Mouse (Mus musculus): Measurements from ENCODE around the gene Ccdc174.
"Not testable (repeated sequence)": the region's sequence is repeated elsewhere in the genome, so short reads cannot be mapped to it uniquely, and the experiment has no call there.

Ccdc174 gene

DNA sequence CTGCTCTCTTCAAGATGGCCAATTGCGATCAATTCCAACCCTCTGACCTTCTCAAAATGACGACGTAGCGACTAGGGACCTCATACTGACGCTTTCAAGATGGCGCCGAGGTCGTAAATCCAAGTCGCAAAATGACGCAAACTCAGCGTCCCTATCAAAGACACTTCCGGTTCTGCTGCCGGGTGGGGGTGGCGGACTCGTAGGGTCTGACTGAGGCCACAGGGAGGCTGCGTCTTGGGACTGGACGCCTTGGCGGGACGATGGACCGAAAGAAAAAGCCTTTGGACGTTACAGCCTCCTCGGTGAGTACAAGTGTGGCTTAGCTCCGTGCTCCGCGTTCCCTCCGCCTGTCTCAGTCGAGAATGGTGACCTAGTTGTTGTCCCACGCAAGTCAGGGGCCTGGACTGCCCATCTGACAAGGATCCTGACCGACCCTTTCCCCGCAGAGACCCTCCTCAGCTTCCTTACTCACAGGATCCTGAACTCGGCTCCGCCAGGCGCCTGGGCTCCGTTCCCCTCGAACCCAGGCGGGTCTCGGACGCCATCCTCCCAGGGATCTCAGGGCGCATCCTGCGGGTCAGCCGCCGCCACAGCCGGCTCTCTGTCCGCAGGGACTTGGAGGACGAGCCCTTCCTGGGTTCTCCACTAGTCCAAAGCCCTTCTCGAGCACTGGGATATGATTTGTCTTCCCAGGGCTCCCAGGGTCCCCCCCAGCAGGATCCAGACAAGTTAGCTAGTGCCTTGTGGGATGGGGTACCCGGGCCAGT is at the start of gene Ccdc174:
Gene Ccdc174 (plus strand): TSS at position 169 of the 767 bp plus-strand sequence.
- DNase-seq (ENCODE audit: low read depth, low spot score) = peak; percentile 98

DNA sequence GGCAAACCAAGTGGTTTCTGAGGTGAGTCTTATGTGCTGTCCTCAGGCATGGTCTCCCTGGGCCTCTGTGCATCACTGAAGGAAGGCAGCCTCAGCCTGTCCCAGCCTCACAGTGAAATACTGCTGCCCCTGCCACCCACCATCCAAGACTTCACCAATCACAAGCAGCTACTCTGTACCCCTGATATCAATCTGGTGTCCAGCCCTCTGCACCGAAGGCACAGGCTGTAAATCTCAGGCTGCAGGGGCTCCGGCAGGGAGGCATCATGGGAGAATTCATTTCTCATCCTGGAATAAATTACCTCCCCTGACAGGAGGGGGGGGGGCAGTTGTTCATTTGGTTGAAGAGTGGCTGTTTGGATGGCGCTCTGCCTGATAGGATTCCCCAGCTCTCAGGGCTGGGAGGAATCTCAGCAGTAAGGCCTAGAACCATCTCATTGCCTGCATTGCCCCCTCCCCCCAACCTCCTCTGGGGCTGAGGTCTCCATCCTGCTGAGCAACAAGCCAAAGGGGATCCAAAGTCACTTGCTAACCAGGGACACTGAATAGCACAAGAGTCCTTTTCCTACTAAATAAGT is 44.9 kb upstream of the Ccdc174 start:
- peak; percentile 59 for DNase-seq (ENCODE audit: low read depth, low spot score)

DNA sequence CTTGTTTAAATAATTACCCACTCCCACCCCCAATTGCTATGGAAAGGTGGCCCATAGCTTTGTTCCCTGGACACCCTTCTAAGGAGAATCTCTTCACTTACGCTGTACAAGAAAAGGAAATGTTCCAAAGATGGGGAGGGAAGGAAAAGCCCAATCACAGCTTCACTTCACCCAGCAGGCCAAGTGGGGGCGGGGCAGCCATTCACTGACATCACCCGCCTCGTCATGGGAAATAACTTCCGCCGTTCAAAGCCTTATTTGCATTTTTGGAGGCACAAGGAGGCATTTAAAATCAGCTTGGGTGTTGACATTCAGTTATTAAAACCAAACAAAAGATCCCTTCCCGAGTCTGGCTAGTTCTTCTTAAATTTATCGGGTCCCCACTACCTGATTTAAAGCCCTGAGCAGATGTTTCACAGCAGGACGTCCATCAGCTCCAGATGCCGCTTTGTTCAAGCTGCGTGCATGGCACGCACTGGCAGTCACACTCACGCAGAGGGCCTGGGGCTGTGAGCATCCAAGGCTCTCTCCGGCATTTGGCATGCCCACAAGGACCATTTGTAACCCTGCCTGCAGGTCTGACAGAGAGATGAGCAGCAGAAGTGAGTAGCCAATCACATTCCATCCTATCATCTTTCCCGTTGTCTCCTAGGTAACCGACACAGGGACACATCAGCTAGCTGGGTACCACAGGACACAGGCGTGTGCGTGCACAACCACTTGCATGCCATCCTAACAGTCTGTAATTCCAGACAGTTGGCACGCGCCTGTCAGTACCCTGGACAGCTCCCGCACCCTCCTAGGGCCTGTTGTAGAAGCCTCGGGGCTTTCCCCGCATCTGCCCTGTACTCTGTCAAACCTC is 38.6 kb upstream of the Ccdc174 start:
- DNase-seq (ENCODE audit: low read depth, low spot score) = peak; percentile 88

DNA sequence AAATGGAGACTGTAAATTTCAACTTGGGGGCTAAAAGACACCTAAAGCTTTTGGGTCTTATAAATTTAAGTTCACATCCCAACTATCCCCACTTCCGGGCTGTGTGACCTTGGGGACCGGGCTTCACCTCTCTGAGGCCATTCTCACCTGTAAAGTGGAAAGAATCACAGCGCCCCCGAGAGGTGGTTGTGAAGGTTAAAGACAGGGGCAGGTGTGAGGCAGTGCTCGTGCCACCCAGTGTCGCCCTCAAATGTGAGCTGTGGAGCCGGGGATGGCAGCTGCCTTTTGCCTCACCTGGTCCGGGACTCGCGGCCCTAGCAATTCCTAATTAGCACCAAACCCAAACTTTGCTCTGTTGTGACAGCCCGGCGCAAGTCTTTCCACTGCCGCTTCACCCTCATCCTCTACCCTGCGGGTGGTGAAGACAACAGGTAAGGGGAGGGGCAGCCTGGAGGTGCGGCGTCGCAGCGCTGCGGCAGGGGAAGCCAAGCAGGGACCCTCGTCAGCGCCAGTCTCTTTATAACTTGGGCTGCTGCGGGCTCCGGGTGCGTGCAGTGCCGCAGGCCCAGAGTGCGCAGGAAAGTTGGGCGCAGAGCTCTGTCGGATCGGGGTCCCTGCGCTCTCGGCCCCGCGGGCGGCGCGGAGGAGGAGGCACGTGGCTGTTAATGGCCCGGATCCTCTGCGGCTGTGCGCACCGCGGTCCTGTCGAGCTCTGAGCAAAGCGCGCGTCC is 34.8 kb upstream of the Ccdc174 start:
- no peak for DNase-seq (ENCODE audit: low read depth, low spot score)

DNA sequence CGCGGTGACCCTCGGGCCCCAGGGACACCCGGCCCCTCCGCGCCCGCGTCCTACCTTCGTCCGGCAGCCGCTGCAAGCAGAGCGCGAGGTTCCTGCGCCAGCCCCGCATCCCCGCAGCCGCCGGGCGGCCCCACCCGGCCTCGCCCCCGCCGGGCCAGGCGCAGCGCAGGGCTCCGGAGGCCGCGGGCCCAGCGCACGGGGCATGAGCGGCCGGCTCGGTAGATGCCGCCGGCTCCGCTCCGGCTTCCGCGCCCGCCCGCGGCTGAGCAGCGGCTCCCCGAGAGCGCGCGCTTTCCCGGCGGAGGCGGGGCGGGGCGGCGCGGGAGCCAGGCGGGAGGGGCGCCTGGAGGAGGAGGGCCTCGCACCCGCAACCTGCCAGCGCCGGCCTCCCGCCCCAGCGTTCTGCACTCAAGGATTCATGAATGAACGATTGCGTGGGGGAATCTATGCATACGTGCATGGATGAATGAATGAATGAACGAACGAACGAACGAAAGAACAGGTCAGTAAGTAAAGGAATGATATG is 34.2 kb upstream of the Ccdc174 start:
- DNase-seq (ENCODE audit: low read depth, low spot score) = no peak

DNA sequence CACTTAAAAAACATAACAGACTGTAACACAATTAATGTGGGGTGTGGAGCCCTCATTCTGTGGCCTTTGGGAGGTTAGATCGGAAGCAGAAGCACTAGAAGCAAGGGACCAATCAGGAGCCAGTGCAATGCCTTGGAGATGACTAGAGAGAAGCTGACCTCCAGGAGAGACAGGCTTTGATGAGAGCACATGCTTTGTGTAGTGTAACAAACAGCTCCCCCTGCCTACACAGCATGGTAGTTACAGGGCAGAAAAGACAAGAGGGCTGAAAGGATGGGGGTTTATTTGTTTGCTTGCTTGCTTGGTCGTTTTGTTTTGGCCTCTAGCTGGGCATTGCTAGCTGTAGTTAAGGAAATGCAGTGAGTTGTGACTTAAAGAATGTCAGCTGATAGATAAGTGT is 25.3 kb upstream of the Ccdc174 start:
- peak; percentile 67 for DNase-seq (ENCODE audit: low read depth, low spot score)

DNA sequence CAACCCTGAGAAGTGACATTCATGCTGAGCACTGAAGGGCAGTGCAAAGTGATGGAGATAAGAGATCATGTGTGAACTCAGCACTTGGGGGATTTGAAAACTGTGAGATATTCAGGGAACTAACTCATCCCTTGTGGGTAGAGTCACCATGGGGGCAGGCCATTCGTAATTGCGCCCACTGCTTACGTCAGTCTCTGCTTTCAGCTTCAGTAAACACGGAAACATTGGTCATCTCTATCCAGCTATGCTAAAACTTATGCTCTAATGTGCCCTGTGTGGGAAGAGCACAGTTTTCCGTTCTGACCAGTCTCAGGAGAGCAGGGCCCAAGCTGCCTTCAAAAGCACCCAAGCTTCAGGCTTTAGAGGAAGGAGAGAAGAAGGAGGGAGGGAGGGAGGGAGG is 19.5 kb upstream of the Ccdc174 start:
- DNase-seq (ENCODE audit: low read depth, low spot score) = no peak

DNA sequence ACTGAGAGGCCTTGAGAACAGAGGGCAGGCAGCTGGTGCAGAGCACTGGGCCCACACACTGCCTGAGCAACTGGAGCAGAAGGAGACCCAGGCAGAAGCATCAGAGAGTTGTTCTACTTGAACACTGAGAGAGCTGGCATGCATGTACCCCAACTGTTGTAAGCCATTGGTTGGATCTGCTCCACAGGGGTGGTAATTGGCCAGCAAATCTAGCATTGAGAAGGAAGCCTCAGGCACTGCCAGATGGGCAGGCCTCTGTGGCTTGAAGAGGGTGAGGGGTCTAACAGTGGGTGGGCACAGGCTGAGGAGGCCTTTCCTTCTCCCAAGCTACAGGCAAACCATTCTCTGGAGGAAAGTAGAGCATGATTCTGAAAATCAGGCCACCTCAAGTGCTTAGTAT is 15.0 kb upstream of the Ccdc174 start:
- no peak for DNase-seq (ENCODE audit: low read depth, low spot score)

DNA sequence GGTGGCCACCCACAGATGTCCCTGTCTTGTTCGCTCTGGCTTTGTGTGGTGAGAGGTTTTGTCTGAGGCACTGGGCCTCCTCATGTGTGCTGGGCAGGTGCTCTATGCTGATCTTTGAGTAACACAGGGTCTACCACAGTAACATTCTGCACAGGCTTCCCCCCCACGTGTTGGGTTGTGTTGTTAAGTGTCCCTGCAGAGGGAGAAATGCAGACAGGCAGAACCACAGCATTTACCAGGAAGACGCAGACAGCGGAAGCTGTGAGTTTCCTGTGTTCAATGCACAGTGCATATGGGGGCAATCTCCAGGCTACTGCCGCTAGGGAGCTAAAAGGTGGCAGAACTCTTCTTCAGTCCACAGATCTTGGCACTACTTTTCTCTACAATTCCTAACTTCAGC is 13.3 kb upstream of the Ccdc174 start:
- DNase-seq (ENCODE audit: low read depth, low spot score) = no peak

DNA sequence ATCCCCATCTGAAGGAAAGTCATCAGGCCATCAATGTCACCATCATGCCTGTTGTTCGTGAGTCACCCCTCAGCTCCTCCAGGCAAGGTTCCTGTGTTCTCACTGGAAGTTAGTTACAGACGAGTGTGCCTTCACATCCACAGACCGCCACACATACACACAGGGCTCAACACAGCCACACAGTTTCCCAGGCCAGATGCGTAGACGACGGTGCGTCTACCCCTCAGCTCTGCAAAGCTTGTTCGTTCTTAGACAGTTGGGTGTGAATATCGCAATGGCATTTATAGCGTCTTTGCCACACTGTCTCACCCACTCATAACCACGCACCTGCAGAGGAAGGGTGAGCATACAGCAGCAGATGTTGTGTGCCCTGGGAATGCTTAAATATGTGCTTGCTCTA is 12.3 kb upstream of the Ccdc174 start:
- no peak for DNase-seq (ENCODE audit: low read depth, low spot score)

DNA sequence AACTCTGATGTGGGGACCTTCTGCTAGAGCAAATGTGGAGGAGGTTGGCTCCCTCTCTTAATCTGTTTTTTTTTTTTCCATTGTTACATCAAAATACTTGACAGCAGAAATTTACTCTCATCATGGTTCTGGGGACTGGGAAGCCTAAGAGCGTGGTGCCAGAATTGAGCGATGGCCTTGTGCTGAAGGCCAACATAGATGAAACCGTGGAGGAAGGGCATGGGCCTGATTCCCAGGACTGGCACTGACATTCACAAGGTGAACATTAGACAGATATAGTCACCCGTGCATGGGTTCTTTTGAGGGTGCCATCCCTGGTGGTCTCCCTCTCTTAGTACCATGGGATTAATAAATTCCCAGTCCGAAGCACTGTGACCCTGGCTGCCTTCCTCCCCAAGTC is 9.8 kb upstream of the Ccdc174 start:
- no peak for DNase-seq (ENCODE audit: low read depth, low spot score)

DNA sequence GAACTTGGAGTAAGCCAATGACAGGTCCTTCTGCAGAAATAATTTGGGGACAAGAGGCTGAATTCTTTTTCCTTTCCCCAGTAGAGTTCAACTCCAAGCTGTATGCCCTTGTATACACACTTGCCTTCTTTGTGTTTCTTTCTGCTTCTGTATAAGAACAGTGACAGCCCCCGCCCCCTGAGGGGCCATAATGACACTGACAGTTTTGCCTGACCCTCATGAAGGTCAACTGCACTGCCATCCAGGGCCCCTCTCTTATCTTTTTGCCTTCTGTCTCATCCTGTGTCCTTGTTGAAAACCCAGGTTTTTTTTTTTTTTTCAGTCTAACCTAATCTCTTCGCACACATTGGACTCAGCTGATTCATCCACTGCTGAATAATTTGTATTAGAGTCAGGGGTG is 5.1 kb upstream of the Ccdc174 start:
- DNase-seq (ENCODE audit: low read depth, low spot score) = no peak

DNA sequence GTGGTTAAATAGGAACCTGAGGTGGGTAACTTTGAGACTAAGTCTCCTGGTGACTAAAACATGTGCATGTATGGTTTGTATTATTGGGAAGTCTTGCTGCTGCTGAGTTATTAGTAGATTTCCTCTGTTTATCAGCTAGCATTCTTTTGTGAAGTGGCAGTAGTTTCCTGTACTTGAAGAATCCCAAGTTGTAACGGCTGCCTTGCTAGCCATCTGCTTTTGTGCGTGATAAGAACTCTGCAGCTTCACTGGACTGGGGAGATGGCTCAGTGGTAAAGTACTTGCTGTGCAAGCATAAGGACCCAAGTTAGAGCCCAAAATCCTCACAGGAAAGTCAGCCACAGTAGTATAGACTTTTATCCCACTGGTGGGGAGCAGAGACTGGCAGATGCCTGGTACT is 6.0 kb downstream of the Ccdc174 start:
- DNase-seq (ENCODE audit: low read depth, low spot score) = no peak

DNA sequence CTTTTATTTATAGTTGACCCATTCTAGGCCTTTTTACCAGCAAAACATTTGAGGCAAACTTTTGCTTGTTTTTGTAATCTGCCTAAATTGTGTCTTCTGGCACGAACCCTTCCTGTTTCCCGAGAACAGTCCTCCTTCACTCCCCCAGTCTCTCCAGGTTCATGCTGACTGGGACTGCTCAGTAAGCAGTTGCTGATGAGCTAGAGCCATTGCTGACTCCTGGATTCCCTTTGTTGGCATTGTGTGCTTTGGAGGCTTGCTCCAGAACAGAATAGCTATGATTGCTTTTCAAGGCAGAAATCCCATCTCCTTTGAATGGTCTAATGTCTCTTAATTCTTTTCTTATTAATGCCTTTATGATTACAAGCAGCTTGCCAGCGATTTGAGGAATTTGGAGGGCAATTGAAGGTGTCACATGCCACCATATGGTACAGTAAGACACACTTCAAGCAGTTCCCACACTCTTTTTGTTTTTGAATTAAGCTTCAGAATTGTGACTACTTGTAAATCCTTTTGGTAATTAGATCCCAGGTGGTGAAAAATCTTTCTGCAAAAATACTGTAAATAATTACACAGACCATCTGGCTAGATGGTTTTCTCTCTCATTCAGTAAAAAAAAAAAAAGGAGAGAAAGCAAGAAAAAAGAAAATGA is 11.5 kb downstream of the Ccdc174 start:
- DNase-seq (ENCODE audit: low read depth, low spot score) = no peak

DNA sequence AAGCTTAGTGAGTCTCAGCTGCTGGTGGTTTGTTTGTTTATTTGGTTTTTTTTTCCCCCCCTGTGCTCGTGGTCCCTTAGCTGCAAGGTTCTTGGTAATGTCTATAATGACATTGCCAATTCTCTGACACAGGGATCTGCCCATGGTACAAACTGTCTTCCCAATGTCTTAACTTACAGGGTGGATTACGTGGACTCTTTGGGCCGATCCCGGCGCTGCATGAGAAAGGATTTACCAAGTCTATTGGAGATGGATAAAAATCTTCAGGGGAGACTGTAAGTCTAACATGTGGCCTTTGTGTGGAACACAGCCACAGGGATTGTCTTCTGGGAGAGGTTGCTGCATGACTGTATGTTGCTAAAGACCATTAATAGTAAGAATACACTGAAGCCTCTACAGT is 12.8 kb downstream of the Ccdc174 start:
- no peak for DNase-seq (ENCODE audit: low read depth, low spot score)

DNA sequence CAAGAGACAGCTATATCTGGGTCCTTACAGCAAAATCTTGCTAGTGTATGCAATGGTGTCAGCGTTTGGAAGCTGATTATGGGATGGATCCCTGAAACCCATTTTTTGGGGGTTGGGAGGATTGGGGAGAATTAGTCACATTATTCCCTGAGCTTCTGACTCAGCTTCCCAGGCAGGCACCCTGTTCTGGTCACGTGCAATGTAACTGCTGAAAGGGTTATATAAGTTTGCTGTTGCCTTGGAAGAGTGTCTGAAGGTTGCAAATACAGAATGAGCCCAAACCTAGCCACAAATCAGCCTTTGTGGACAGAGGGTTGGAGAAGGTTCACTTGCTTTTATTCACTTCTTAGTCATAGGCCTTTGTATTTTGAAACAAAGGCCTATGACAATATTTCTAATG is 13.9 kb downstream of the Ccdc174 start:
- DNase-seq (ENCODE audit: low read depth, low spot score) = no peak

DNA sequence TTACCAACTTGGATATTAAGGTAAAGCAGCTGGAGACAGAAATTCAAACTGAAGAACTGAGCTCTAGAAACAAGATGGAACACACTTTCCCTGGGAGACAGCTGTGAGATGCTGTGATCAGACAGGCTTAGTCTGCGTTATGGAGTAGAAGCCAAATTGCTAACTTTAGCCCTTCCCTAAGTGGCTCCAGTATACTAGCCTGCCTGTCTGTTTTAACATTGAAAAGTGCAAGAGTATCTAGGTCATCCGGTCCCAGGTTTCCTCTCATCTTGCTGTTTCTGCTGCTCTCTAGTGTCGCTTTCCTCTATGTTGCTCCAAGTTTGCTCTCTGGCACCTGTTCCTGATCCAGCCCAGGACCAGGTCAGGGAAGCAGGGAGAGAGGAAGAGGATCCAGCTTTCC is 18.9 kb downstream of the Ccdc174 start:
- no peak for DNase-seq (ENCODE audit: low read depth, low spot score)

DNA sequence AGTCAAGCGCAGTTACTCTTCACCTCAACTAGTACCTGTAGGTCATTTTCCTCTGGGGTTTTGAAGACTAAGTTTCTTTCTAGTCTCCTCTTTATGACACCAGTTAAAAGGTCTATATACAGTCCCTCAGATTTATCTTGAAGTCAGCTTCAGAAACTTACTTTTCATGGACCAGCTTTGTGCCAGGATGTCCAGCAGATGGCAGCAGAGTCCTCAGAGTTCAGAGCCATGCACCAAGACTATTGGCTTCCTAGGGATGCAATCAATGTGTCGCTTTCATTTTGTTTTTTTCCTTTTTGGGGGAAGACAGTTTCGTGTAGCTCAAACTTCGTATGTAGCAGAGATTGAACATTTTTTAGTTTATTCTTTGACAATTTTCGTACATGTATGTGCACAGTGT is 23.7 kb downstream of the Ccdc174 start:
- DNase-seq (ENCODE audit: low read depth, low spot score) = peak; percentile 85

DNA sequence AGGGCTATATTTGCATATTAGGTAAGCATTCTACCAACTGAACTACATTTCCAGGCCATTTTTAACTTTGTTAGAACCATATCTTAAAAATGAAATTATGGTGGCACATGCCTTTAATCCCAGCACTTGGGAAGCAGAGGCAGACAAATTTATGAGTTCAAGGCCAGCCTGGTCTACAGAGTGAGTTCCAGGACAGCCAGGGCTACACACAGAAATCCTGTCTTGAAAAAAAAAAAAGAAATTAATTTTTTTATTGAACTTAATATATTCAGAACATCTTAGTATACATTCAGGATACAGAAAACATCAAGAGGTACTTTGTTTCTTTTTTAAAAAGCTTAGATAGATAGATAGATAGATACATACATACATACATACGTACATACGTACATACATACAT is 24.7 kb downstream of the Ccdc174 start, which contains the start of gene 4930590J08Rik:
Gene 4930590J08Rik (plus strand): TSS at position 301 of the 400 bp plus-strand sequence.
- not testable (repeated sequence) for DNase-seq (ENCODE audit: low read depth, low spot score)

DNA sequence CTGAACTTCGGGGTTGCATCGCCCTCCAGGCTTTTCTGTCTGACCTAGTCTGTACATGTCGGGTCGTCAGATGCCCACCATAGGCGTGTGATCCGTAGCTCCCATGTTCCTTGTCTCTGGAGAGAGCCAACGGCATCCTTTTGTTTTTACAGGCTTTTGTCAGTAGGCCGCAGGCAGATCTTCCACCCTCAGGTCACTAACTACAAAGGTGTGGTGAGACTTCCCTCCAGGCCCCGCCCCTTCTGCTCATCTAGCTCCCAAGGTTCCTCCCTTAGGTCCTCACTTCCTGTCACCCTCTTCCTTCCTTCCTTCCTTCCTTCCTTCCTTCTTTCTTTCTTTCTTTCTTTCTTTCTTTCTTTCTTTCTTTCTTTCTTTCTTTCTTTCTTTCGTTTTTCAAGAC is 36.2 kb downstream of the Ccdc174 start:
- no peak for DNase-seq (ENCODE audit: low read depth, low spot score)

DNA sequence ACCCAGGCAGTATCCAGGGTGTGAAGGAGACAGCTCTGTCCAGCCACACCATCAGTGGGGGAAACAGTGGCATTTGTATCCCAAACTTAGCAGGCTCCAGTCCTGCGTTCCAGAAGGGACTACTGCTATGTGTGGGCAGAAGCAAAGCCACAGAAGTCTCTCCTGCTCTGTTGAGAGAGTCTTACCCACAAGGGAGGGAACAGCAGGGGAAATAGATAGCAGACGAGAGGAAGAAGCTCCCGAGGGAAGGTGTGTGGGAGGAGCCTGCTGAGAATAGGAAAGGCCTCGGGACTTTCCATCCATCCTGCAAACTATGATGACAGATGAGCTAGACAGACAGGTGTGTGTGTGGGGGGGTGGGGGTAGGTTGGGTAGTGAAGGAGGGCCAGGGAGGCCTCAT is 39.4 kb downstream of the Ccdc174 start:
- DNase-seq (ENCODE audit: low read depth, low spot score) = no peak

Data from mesoderm, embryonic 11.5 days (tissue).